Mouse (Mus musculus): Measurements from ENCODE around the gene Hoxb6. TPM values are rescaled to one million over a fixed set of nuclear protein-coding genes. Genes with fewer than 3 reads are reported as not detected.

Gene Hoxb6
- total and polyA plus RNA-seq, 3 experiments, result 0.53 to 1.1 TPM; not detected in 1

- dilution Hi-C loops (cut with MboI; ENCODE audit: extremely low pct_ligation_motif_present, extremely low pct_unique_long_range_greater_than_20kb, low sequenced_read_pairs) (no loop called here), in situ Hi-C loops (cut with MboI; ENCODE audit: low pct_ligation_motif_present, low pct_unique_long_range_greater_than_20kb, low sequenced_read_pairs) (no loop called here)
- no peak for TF ChIP-seq TBP (conservative IDR thresholded peaks at IDR 0.05; ENCODE audit: low read depth, low read length)
- no peak for TF ChIP-seq MEF2A (IDR thresholded peaks at IDR 0.05; ENCODE audit: borderline replicate concordance, low read depth, low read length)
- no peak for TF ChIP-seq POLR2AphosphoS2 (IDR thresholded peaks at IDR 0.05; ENCODE audit: low read depth, low read length)
- no peak for TF ChIP-seq JUND (conservative IDR thresholded peaks at IDR 0.05; ENCODE audit: low read depth, low read length)
- TF ChIP-seq PAX5 (IDR thresholded peaks at IDR 0.05; ENCODE audit: low read length), result no peak
- TF ChIP-seq BHLHE40 (IDR thresholded peaks at IDR 0.05; ENCODE audit: low read depth, low read length), result no peak
- TF ChIP-seq HCFC1 (IDR thresholded peaks at IDR 0.05; ENCODE audit: low read depth, low read length), result no peak
- no peak for TF ChIP-seq ZC3H11A (IDR thresholded peaks at IDR 0.05; ENCODE audit: low read depth, low read length)
- no peak for TF ChIP-seq ZKSCAN1 (IDR thresholded peaks at IDR 0.05; ENCODE audit: borderline replicate concordance, low read depth, low read length)
- TF ChIP-seq SIN3A (IDR thresholded peaks at IDR 0.05; ENCODE audit: low read length), result no peak
- TF ChIP-seq POLR2A (IDR thresholded peaks at IDR 0.05; ENCODE audit: low read depth, low read length), result no peak
- TF ChIP-seq KAT2A (IDR thresholded peaks at IDR 0.05; ENCODE audit: insufficient replicate concordance, low read length), result no peak
- no peak for TF ChIP-seq USF1 (IDR thresholded peaks at IDR 0.05; ENCODE audit: low read depth, low read length)
- no peak for TF ChIP-seq IRF4 (IDR thresholded peaks at IDR 0.05; ENCODE audit: low read depth, low read length)
- TF ChIP-seq ELF1 (IDR thresholded peaks at IDR 0.05; ENCODE audit: low read depth, low read length), result no peak
- TF ChIP-seq GABPA (IDR thresholded peaks at IDR 0.05; ENCODE audit: insufficient replicate concordance, low read depth, low read length), result no peak
- no peak for DNase-seq (ENCODE audit: extremely low read depth)
- no peaks in the 10 kb centered on the region for H3K36me3 ChIP-seq (replicated peaks in 1 of 2; ENCODE audit: control insufficient read depth in 1 of 2, insufficient read depth in 1 of 2, low read length in 1 of 2)
- H3K4me1 ChIP-seq (ENCODE audit: control insufficient read depth in 1 of 2, insufficient read depth in 2 of 2), result no peaks in the 10 kb centered on the region
- H3K4me3 ChIP-seq (replicated peaks in 1 of 3; ENCODE audit: low read depth in 2 of 3, low read length in 2 of 3, poor library complexity in 1 of 3), result no peak overlapping the region
- H3K9me3 ChIP-seq (replicated peaks; ENCODE audit: low read length), result peaks cover 13% of the 10 kb centered on the region
- no peak overlapping the region for H3K9ac ChIP-seq (ENCODE audit: insufficient read depth, low read depth)
- no peak overlapping the region for H3K27ac ChIP-seq (ENCODE audit: insufficient read depth, low read depth)
- no peaks in the 10 kb centered on the region for H3K79me2 ChIP-seq (replicated peaks; ENCODE audit: control insufficient read depth, extremely low read depth, insufficient read depth, poor library complexity, severe bottlenecking)
- no peak overlapping the region for H3K4me2 ChIP-seq (ENCODE audit: insufficient read depth, low read depth, poor library complexity, severe bottlenecking)
- peaks cover 94% of the 10 kb centered on the region for H3K27me3 ChIP-seq (replicated peaks)
Measured at GRCm38 (mm10) chr11:96275896-96276295, 16.4 kb upstream of the Hoxb6 start.

- H3K79me2 ChIP-seq (replicated peaks; ENCODE audit: control insufficient read depth, extremely low read depth, insufficient read depth, poor library complexity, severe bottlenecking), result no peaks in the 10 kb centered on the region
- DNase-seq (ENCODE audit: extremely low read depth), result no peak
- no peak overlapping the region for H3K4me2 ChIP-seq (ENCODE audit: insufficient read depth, low read depth, poor library complexity, severe bottlenecking)
- H3K9me3 ChIP-seq (replicated peaks; ENCODE audit: low read length), result peaks cover under 1% of the 10 kb centered on the region
- H3K4me1 ChIP-seq (ENCODE audit: control insufficient read depth in 1 of 2, insufficient read depth in 2 of 2), result no peaks in the 10 kb centered on the region
- no peak overlapping the region for H3K27ac ChIP-seq (ENCODE audit: insufficient read depth, low read depth)
- TF ChIP-seq CTCF (conservative IDR thresholded peaks at IDR 0.05 in 1 of 2, IDR thresholded peaks at IDR 0.05 in 1 of 2; ENCODE audit: low read depth in 2 of 2, low read length in 2 of 2) (no peak), PAX5 (IDR thresholded peaks at IDR 0.05; ENCODE audit: low read length) (no peak), RAD21 (IDR thresholded peaks at IDR 0.05; ENCODE audit: low read depth, low read length) (no peak)
- peaks cover 95% of the 10 kb centered on the region for H3K27me3 ChIP-seq (replicated peaks)
- no peaks in the 10 kb centered on the region for H3K36me3 ChIP-seq (replicated peaks in 1 of 2; ENCODE audit: control insufficient read depth in 1 of 2, insufficient read depth in 1 of 2, low read length in 1 of 2)
- in situ Hi-C loops (cut with MboI; ENCODE audit: low pct_ligation_motif_present, low pct_unique_long_range_greater_than_20kb, low sequenced_read_pairs) (no loop called here), dilution Hi-C loops (cut with MboI; ENCODE audit: extremely low pct_ligation_motif_present, extremely low pct_unique_long_range_greater_than_20kb, low sequenced_read_pairs) (no loop called here)
- H3K9ac ChIP-seq (ENCODE audit: insufficient read depth, low read depth), result no peak overlapping the region
- no peak overlapping the region for H3K4me3 ChIP-seq (replicated peaks in 1 of 3; ENCODE audit: low read depth in 2 of 3, low read length in 2 of 3, poor library complexity in 1 of 3)
Measured at GRCm38 (mm10) chr11:96277151-96278044, 14.9 kb upstream of the Hoxb6 start.
